Comparison of ENCODE assay signal across 16 mouse cellular contexts in genomic region chr15:80760935-80761334, GRCm38 (mm10). TPM values are rescaled to one million over a fixed set of nuclear protein-coding genes. Genes with fewer than 3 reads are reported as not detected.
A peak's percentile ranks its signal among the peaks of the same experiment; 100 is the strongest.
DNase-seq lines count a peak whose midpoint lies in the region; ATAC-seq and TF ChIP-seq lines count a peak whose summit lies in the region.
"Had no signal": no experiment of that assay in that cellular context is flagged by ENCODE, and none has a peak within 500 bp of the region (broad histone marks: within the 10 kb centered on the region; RNA-seq: fewer than 3 reads in every experiment).

No protein-coding gene starts in this region.

- TF ChIP-seq EP300 in liver, postnatal 0 days (IDR thresholded peaks at IDR 0.05; ENCODE audit: low read depth) = peak; percentile 98

- TF ChIP-seq CTCF in liver, postnatal 0 days (IDR thresholded peaks at IDR 0.05; ENCODE audit: low read depth) = no peak
- no peak for TF ChIP-seq CTCF in cerebellum, adult 2 months (IDR thresholded peaks at IDR 0.05; ENCODE audit: borderline replicate concordance, insufficient read depth, low read depth, low read length)

- no peak overlapping the region for H3K27ac ChIP-seq in kidney, embryonic 15.5 days
- H3K27ac ChIP-seq in kidney, embryonic 14.5 days (ENCODE audit: low read depth, low read length) = no peak overlapping the region
- H3K27ac ChIP-seq in liver, postnatal 0 days (ENCODE audit: low read depth) = peak overlapping the region; percentile 86
- no peak overlapping the region for H3K27ac ChIP-seq in cerebellum, adult 2 months (ENCODE audit: insufficient read depth, low read length)
- H3K27ac ChIP-seq: limb, embryonic 13.5 days had no signal

- no peaks in the 10 kb centered on the region for H3K36me3 ChIP-seq in kidney, embryonic 15.5 days
- no peaks in the 10 kb centered on the region for H3K36me3 ChIP-seq in kidney, embryonic 14.5 days (ENCODE audit: control insufficient read depth, insufficient read depth, low read length)
- H3K36me3 ChIP-seq in erythroblast, embryonic 14.5 days (ENCODE audit: control insufficient read depth) = peaks cover 39% of the 10 kb centered on the region
- H3K36me3 ChIP-seq in liver, postnatal 0 days (replicated peaks; ENCODE audit: insufficient read depth, low read length) = peaks cover 4% of the 10 kb centered on the region; the same call in 1 of the 2 replicates
- H3K36me3 ChIP-seq: limb, embryonic 13.5 days had no signal

- ATAC-seq in kidney, embryonic 15.5 days (replicated peaks; ENCODE audit: low FRiP score) = peak; percentile 79
- ATAC-seq in kidney, embryonic 14.5 days (ENCODE audit: low FRiP score, low TSS enrichment) = no peak
- ATAC-seq in liver, postnatal 0 days = peak; percentile 100
- ATAC-seq: Patski had no signal

- H3K4me3 ChIP-seq in kidney, embryonic 15.5 days (replicated peaks) = no peak overlapping the region
- no peak overlapping the region for H3K4me3 ChIP-seq in kidney, embryonic 14.5 days (ENCODE audit: low read length)
- peak overlapping the region; percentile 60 for H3K4me3 ChIP-seq in erythroblast, embryonic 14.5 days (replicated peaks)
- peak overlapping the region; percentile 14 for H3K4me3 ChIP-seq in liver, postnatal 0 days (ENCODE audit: low read depth, low read length)
- no peak overlapping the region for H3K4me3 ChIP-seq in cerebellum, adult 2 months (replicated peaks; ENCODE audit: insufficient read depth, low read depth, low read length)
- H3K4me3 ChIP-seq: limb, embryonic 13.5 days had no signal

- no peak overlapping the region for H3K4me2 ChIP-seq in kidney, embryonic 15.5 days
- no peak overlapping the region for H3K4me2 ChIP-seq in kidney, embryonic 14.5 days (replicated peaks; ENCODE audit: low read depth, low read length)
- peak overlapping the region; percentile 69 for H3K4me2 ChIP-seq in liver, postnatal 0 days (ENCODE audit: low read depth, low read length)
- H3K4me2 ChIP-seq: limb, embryonic 13.5 days had no signal

- no peak for TF ChIP-seq POLR2A in cerebellum, adult 2 months (IDR thresholded peaks at IDR 0.05; ENCODE audit: borderline replicate concordance, insufficient read depth, low read length)

- peak; percentile 81 for DNase-seq in liver, postnatal 0 days
- no peak for DNase-seq in thymus, adult 18-20 months
- no peak for DNase-seq in cerebellum, adult 2 months
- no peak for DNase-seq in left cerebral cortex, adult 18-20 months (ENCODE audit: low spot score in 2 of 2)
- DNase-seq: adrenal gland, postnatal 10 days; cerebellum, adult 9-11 months; heart, adult 18-20 months; kidney, adult 9 months; lung, postnatal 4 days; right cerebral cortex, postnatal 4 days; thymus, postnatal 14 days had no signal

- no peaks in the 10 kb centered on the region for H3K4me1 ChIP-seq in kidney, embryonic 15.5 days
- no peaks in the 10 kb centered on the region for H3K4me1 ChIP-seq in kidney, embryonic 14.5 days (ENCODE audit: control insufficient read depth, insufficient read depth, low read length)
- peaks cover 78% of the 10 kb centered on the region for H3K4me1 ChIP-seq in erythroblast, embryonic 14.5 days (ENCODE audit: control insufficient read depth)
- H3K4me1 ChIP-seq in liver, postnatal 0 days (ENCODE audit: insufficient read depth) = peaks cover 13% of the 10 kb centered on the region
- H3K4me1 ChIP-seq in cerebellum, adult 2 months (ENCODE audit: control insufficient read depth, insufficient read depth, low read length) = peaks cover 5% of the 10 kb centered on the region
- H3K4me1 ChIP-seq: limb, embryonic 13.5 days had no signal

- H3K9me3 ChIP-seq in kidney, embryonic 15.5 days (replicated peaks) = no peaks in the 10 kb centered on the region
- H3K9me3 ChIP-seq in kidney, embryonic 14.5 days (ENCODE audit: control insufficient read depth, low read length) = no peaks in the 10 kb centered on the region
- H3K9me3 ChIP-seq in erythroblast, embryonic 14.5 days (ENCODE audit: control insufficient read depth, low read length) = no peaks in the 10 kb centered on the region
- no peaks in the 10 kb centered on the region for H3K9me3 ChIP-seq in liver, postnatal 0 days (ENCODE audit: low read length)
- H3K9me3 ChIP-seq: limb, embryonic 13.5 days had no signal

- H3K27me3 ChIP-seq in kidney, embryonic 15.5 days = no peaks in the 10 kb centered on the region
- H3K27me3 ChIP-seq in kidney, embryonic 14.5 days (ENCODE audit: control insufficient read depth, insufficient read depth, low read length) = no peaks in the 10 kb centered on the region
- H3K27me3 ChIP-seq in erythroblast, embryonic 14.5 days (ENCODE audit: control insufficient read depth) = no peaks in the 10 kb centered on the region
- H3K27me3 ChIP-seq in liver, postnatal 0 days (ENCODE audit: insufficient read depth, low read length) = no peaks in the 10 kb centered on the region
- H3K27me3 ChIP-seq in cerebellum, adult 2 months (ENCODE audit: control insufficient read depth, insufficient read depth, low read length) = no peaks in the 10 kb centered on the region
- H3K27me3 ChIP-seq: limb, embryonic 13.5 days; Patski had no signal

- H3K9ac ChIP-seq in kidney, embryonic 15.5 days = no peak overlapping the region
- no peak overlapping the region for H3K9ac ChIP-seq in kidney, embryonic 14.5 days (ENCODE audit: low read depth, low read length)
- H3K9ac ChIP-seq in liver, postnatal 0 days (replicated peaks) = peak overlapping the region; percentile 46
- H3K9ac ChIP-seq: limb, embryonic 13.5 days had no signal

- WGBS in kidney, embryonic 15.5 days = 79% methylated on average over 8 of the region's 8 CpGs
- 70% methylated on average over 8 of the region's 8 CpGs for WGBS in kidney, embryonic 14.5 days
- 52% methylated on average over 8 of the region's 8 CpGs for WGBS in liver, postnatal 0 days (ENCODE audit: insufficient replicate concordance)
- 79% methylated on average over 8 of the region's 8 CpGs for WGBS in cerebellum, adult 2 months

RNA-seq across cellular contexts. Expression of gene Tnrc6b, which starts 49.8 kb away (rescaled TPM):
- 29.0 and 33.5 TPM in 2 replicates for polyA plus RNA-seq in kidney, embryonic 15.5 days (2015; fragmentation: Nextera tagmentation; extraction: Ambion mirVana)
- polyA plus RNA-seq in kidney, embryonic 14.5 days (2014; fragmentation: Nextera tagmentation; extraction: Ambion mirVana) = 21.9 and 23.2 TPM in 2 replicates
- 8.2 and 8.6 TPM in 2 replicates for polyA plus RNA-seq in erythroblast, embryonic 14.5 days (2012)
- polyA plus RNA-seq in liver, postnatal 0 days (2015; fragmentation: Nextera tagmentation; extraction: Ambion mirVana) = 6.3 and 9.6 TPM in 2 replicates
- polyA plus RNA-seq in cerebellum, adult 2 months (2012; rRNA removed) = 32.5 and 36.3 TPM in 2 replicates
- 100 to 1,000 TPM; 101 to 102 TPM for total RNA-seq in left cerebral cortex, adult 18-20 months (2021)

Comparison
In these comparisons a context has a peak if more than half of its experiments do, and no peak if none do; other contexts are left out.
1. H3K4me3 ChIP-seq: peak in erythroblast, embryonic 14.5 days (single experiment) and liver, postnatal 0 days (single experiment); none in kidney, embryonic 15.5 days (single experiment), kidney, embryonic 14.5 days (single experiment) and cerebellum, adult 2 months (single experiment).